Mouse (Mus musculus) neural tube, embryonic 11.5 days (tissue): Measurements from ENCODE around the gene Camta2. TPM values are rescaled to one million over a fixed set of nuclear protein-coding genes. Genes with fewer than 3 reads are reported as not detected.
A peak's percentile ranks its signal among the peaks of the same experiment; 100 is the strongest.

ENCODE experiments used
- ATAC-seq: fragments of 200-750 bp; cut with Nextera tagmentation; 2 replicates; pipeline ENCODE4 v1.8.0; 2017; ENCODE audit warnings: moderate number of reproducible peaks, mild to moderate bottlenecking, moderate TSS enrichment, moderate library complexity; ENCODE audit not compliant: insufficient read depth, low FRiP score, low TSS enrichment
- DNase-seq: peaks from one replicate; pipeline ENCODE4 v3.0.0-alpha.2; 2015; ENCODE audit warnings: low spot score
- H3K27ac ChIP-seq: fragments of 300-500 bp; sonication (generic); 2 replicates; pipeline ENCODE4 v1.5.1; 2014; ENCODE audit warnings: low read depth, mild to moderate bottlenecking, low read length
- H3K27me3 ChIP-seq: fragments of 300-500 bp; sonication (generic); 2 replicates; pipeline ENCODE4 v1.6.1; 2014; ENCODE audit warnings: mild to moderate bottlenecking, low read length, mixed read lengths; ENCODE audit not compliant: control insufficient read depth, insufficient read depth
- H3K36me3 ChIP-seq: fragments of 300-500 bp; sonication (generic); 2 replicates; pipeline ENCODE4 v1.6.1; 2014; ENCODE audit warnings: mild to moderate bottlenecking, low read length, moderate library complexity, mixed read lengths; ENCODE audit not compliant: control insufficient read depth, insufficient read depth
- H3K4me1 ChIP-seq: fragments of 300-500 bp; sonication (generic); 2 replicates; pipeline ENCODE4 v1.6.1; 2014; ENCODE audit warnings: low read length, mixed read lengths; ENCODE audit not compliant: control insufficient read depth, insufficient read depth
- H3K4me2 ChIP-seq: fragments of 300-500 bp; sonication (generic); 2 replicates; pipeline ENCODE4 v1.6.1; 2014; ENCODE audit warnings: low read depth, mild to moderate bottlenecking, moderate library complexity
- H3K4me3 ChIP-seq: fragments of 300-500 bp; sonication (generic); 2 replicates; pipeline ENCODE4 v1.5.1; 2014; ENCODE audit warnings: low read depth, low read length
- H3K9ac ChIP-seq: fragments of 300-500 bp; sonication (generic); 2 replicates; pipeline ENCODE4 v1.6.1; 2014; ENCODE audit warnings: mild to moderate bottlenecking, low read length
- H3K9me3 ChIP-seq: fragments of 300-500 bp; sonication (generic); 2 replicates; pipeline ENCODE4 v1.6.1; 2016; ENCODE audit warnings: low read length; ENCODE audit not compliant: control insufficient read depth
- WGBS: fragments of 180-500 bp; shearing (Covaris S2); extraction: QIAGEN DNeasy Blood & Tissue Kit; methylation state at CpG from one replicate; pipeline ENCODE4 v1.1.7; 2014; 5-methylcytosine and 5-hydroxymethylcytosine counted together
- polyA plus RNA-seq: library from polyadenylated mRNA; unstranded; fragments of >200 nt; fragmentation: Nextera tagmentation; extraction: Ambion mirVana; gene quantifications from 2 replicates; pipeline ENCODE4 v1.2.1, GENCODE M21; 2014

Camta2 gene
- polyA plus RNA-seq, 1 experiment from 2014 or later = 10.7 TPM

DNA sequence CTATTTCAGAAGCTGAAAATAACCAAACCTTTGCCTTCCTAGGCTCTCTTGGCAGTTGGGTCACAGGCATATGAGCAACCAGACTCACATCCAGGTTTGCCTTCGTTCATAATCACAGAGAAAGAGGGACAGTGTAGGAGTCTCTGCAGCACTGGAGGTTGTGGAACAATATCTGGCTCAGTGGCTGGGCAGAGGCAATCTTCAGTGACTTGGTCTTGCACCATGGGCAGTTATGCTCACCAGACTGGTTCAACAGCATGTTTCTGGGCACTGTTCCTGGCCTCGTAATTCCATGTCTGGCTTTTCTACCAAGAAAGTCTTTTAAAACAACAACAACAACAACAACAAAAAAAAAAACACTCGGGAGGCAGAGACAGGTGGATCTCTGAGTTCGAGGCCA lies 52.3 kb downstream of the Camta2 start:
- Histone ChIP-seq H3K9me3 (no peaks in the 10 kb centered on the region), H3K4me1 (no peaks in the 10 kb centered on the region), H3K36me3 (no peaks in the 10 kb centered on the region), H3K27me3 (no peaks in the 10 kb centered on the region), H3K4me3 (no peak overlapping the region), H3K4me2 (no peak overlapping the region), H3K27ac (no peak overlapping the region), H3K9ac (no peak overlapping the region)
- ATAC-seq = no peak
- DNase-seq = no peak
- 87% methylated on average over 4 of the region's 4 CpGs for WGBS

GRCm38 (mm10) chr11:70630129-70630528 lies 57.8 kb downstream of the Camta2 start:
- no peaks in the 10 kb centered on the region for H3K27me3 ChIP-seq
- no peak overlapping the region for H3K27ac ChIP-seq
- no peak overlapping the region for H3K4me2 ChIP-seq
- no peak for ATAC-seq
- H3K4me3 ChIP-seq = no peak overlapping the region
- 77% methylated on average over 7 of the region's 7 CpGs for whole genome bisulfite sequencing
- no peaks in the 10 kb centered on the region for H3K4me1 ChIP-seq
- H3K9me3 ChIP-seq = no peaks in the 10 kb centered on the region
- H3K9ac ChIP-seq = no peak overlapping the region
- DNase-seq = no peak
- no peaks in the 10 kb centered on the region for H3K36me3 ChIP-seq

DNA sequence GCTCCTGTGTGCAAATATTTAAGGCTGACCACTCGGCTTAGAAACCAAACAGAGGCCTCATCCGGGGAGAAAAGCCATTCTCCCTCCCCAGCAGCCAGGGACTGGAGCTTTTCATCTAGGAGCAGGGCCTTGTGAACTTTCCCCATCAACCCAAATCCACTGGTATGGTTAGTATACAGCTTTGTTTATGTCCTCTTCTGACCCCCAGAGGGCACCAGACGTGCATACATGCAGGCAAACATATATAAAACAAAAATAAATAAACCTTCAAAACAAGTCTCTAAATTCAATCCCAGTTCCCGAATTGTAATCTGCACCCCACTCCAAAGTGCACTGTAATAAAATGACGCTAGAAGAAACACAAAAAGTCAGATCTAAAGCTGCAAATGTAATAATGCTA lies 58.3 kb downstream of the Camta2 start:
- 64% methylated on average over 5 of the region's 5 CpGs for WGBS
- H3K27me3 ChIP-seq = no peaks in the 10 kb centered on the region
- DNase-seq = no peak

DNA sequence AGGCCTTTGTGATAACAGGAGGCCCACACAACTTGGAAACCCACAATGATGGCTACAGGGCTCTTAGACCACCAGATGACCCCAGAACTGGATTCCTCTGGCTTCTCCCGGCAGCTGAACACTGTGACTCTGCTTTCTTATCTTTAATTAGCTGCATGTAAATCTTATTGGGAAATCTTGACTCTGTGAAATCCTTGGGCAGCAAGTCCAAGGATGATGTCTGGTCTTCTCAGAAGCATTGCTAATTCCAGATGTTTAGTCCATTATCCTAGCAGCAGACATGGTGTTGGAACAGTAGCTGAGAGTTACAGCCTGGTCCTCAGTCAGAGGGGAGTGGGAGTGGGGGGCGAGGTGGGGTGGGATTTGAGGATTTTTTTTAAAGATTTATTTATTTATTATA lies 59.5 kb downstream of the Camta2 start:
- no peak for DNase-seq
- no peak overlapping the region for H3K27ac ChIP-seq
- no peaks in the 10 kb centered on the region for H3K27me3 ChIP-seq
- no peak overlapping the region for H3K9ac ChIP-seq
- no peak overlapping the region for H3K4me2 ChIP-seq
- no peaks in the 10 kb centered on the region for H3K9me3 ChIP-seq
- no peaks in the 10 kb centered on the region for H3K36me3 ChIP-seq
- 78% methylated on average over 2 of the region's 2 CpGs for WGBS
- no peaks in the 10 kb centered on the region for H3K4me1 ChIP-seq
- no peak for ATAC-seq
- H3K4me3 ChIP-seq = no peak overlapping the region

More for the DNA sequence above, 58.3 kb downstream of the Camta2 start:
- H3K4me3 ChIP-seq = no peak overlapping the region
- no peak for ATAC-seq
- no peaks in the 10 kb centered on the region for H3K4me1 ChIP-seq
- H3K27ac ChIP-seq = no peak overlapping the region
- H3K4me2 ChIP-seq = no peak overlapping the region
- H3K36me3 ChIP-seq = no peaks in the 10 kb centered on the region
- H3K9ac ChIP-seq = no peak overlapping the region
- H3K9me3 ChIP-seq = no peaks in the 10 kb centered on the region

DNA sequence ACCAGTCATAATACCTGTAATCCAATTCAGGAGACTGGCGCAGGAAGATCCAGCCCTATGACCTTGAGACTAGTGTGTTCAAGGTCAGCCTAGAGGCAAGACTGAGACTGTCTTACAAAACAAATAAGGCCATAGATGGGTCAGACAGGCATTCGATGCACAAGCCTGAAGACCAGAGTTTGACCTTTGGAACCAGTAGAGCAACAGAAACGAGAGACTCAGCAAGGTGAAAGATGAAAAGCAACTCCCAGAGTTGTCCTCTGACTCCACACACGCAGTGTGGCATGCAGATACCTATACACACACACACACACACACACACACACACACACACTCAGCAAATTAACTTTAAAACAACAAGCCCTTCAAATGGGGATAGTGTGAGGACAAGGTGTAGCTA lies 61.0 kb downstream of the Camta2 start:
- H3K4me2 ChIP-seq = no peak overlapping the region
- no peaks in the 10 kb centered on the region for H3K27me3 ChIP-seq
- no peak overlapping the region for H3K9ac ChIP-seq
- 90% methylated on average over 4 of the region's 4 CpGs for WGBS
- no peak overlapping the region for H3K4me3 ChIP-seq
- ATAC-seq (no peak), DNase-seq (no peak)
- H3K4me1 ChIP-seq = no peaks in the 10 kb centered on the region
- no peaks in the 10 kb centered on the region for H3K9me3 ChIP-seq
- no peak overlapping the region for H3K27ac ChIP-seq
- H3K36me3 ChIP-seq = no peaks in the 10 kb centered on the region

DNA sequence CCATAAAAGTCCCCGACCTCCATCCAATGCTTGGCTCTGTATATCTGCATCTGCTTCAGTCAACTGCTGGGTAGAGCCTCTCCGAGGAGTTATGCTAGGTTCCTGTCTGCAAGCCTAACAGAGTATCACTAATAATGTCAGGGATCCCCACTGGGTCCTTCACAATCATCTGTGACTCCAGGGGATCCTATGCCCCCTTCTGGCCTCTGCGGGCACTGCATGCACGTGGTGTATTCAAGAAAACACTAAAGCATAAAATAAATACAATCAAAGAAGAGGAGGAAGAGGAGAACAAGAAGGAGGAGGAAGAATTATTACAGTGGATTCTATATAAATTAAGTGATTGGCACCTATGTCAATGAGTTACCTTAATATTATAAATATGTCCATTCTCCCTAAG lies 62.4 kb downstream of the Camta2 start:
- Histone ChIP-seq H3K36me3 (no peaks in the 10 kb centered on the region), H3K4me3 (no peak overlapping the region), H3K9me3 (no peaks in the 10 kb centered on the region), H3K9ac (no peak overlapping the region), H3K27me3 (no peaks in the 10 kb centered on the region), H3K4me2 (no peak overlapping the region), H3K27ac (no peak overlapping the region), H3K4me1 (no peaks in the 10 kb centered on the region)
- 54% methylated on average over 4 of the region's 4 CpGs for WGBS
- ATAC-seq (no peak), DNase-seq (peak; percentile 70)

DNA sequence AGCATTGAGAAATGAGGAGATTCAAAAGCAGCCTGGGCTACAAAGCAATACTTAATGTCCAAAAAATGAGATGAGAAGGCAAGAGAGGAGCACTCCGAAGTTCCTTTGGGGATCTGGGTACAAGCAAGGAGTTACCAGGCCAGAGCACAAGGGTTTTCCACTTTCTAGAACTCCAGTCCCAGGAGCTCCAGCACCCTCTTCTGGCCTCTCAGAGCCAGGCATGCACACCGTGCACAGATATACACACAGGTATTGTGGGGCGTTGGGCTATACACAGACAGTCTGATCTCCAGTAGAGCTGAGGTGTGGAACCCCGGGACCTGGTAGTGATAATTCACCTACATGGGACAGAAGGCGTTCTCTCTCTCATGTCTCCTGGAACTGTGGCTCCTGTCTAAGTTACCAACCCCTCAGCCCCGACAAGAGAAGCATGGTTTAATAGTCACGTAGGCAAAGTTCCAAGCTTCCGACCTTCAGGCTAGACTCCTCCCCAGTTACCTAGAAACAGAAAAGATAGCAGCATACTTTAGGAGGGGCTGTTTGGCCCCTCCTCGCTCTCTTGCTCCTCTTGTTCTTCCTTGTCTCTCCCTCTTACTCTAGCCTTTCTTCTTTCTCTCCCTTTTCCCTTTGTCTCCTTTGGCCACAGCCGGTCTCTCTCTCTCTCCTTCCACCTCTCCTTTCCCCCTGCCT lies 64.7 kb downstream of the Camta2 start:
- H3K36me3 ChIP-seq = no peaks in the 10 kb centered on the region
- H3K4me2 ChIP-seq = no peak overlapping the region
- WGBS = 87% methylated on average over 10 of the region's 10 CpGs
- no peaks in the 10 kb centered on the region for H3K27me3 ChIP-seq
- H3K4me3 ChIP-seq = no peak overlapping the region
- H3K27ac ChIP-seq = no peak overlapping the region
- DNase-seq (no peak), ATAC-seq (no peak)
- no peaks in the 10 kb centered on the region for H3K9me3 ChIP-seq
- H3K9ac ChIP-seq = no peak overlapping the region
- H3K4me1 ChIP-seq = no peaks in the 10 kb centered on the region

DNA sequence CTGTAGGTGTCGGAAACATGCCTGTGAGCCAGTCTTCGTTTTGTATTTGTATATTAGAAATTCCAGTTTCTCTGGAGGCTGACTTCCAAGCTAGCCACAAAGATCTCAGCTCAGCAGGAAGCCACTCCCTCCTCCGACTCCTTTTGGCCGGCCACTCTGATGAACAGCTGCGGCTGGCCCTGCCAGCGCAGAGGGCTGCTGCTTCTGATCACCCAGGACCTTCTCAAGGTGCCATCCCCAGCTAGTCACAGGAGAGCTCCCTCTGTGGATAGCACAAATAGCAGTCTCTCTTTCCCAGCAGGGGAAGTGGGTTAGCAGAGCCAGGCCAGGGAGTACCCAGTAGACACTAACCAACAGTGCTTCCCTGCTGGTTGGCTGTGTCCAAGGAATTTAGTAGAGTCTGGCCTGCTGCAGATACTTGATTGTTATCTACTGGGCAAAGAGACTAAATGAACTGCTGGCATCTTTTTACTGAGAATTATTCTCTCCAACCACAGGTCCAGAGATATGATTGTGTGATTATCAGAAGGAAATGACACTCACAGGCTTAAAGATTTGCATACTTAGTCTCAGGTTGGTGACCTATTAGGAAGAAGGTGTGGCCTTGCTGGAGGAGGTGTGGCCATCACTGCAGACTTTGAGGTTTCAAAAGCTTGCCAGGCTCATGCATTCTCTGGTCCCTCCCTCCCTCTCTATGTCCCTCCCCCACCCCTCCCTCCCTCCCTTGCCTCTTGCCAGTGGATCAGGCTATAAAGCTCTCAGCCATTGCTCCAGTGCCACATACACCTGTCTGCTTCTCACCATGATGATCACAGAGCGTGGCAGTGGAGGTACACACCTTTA lies 65.7 kb downstream of the Camta2 start:
- no peaks in the 10 kb centered on the region for H3K4me1 ChIP-seq
- no peak for ATAC-seq
- 35% methylated on average over 7 of the region's 7 CpGs for WGBS
- no peak for DNase-seq
- no peaks in the 10 kb centered on the region for H3K36me3 ChIP-seq
- H3K27me3 ChIP-seq = no peaks in the 10 kb centered on the region
- H3K4me2 ChIP-seq = no peak overlapping the region
- no peak overlapping the region for H3K4me3 ChIP-seq
- no peaks in the 10 kb centered on the region for H3K9me3 ChIP-seq
- no peak overlapping the region for H3K27ac ChIP-seq
- no peak overlapping the region for H3K9ac ChIP-seq
